Mouse (Mus musculus) ES-E14 (cell line): ENCODE data around the gene Zfp526.

Experiments used
- CHD2 ChIP-seq: IDR thresholded peaks from 2 replicates; pipeline ENCODE4 v1.6.1; 2014; ENCODE audit warnings: mild to moderate bottlenecking, low read depth, low read length, inconsistent platforms
- HCFC1 ChIP-seq: IDR thresholded peaks from 2 replicates; pipeline ENCODE4 v1.6.1; 2012; ENCODE audit warnings: low read length, inconsistent platforms, borderline replicate concordance; ENCODE audit not compliant: insufficient read depth
- MAFK ChIP-seq: IDR thresholded peaks from 2 replicates; pipeline ENCODE4 v1.6.1; 2014; ENCODE audit warnings: mild to moderate bottlenecking, low read depth, low read length, inconsistent platforms; ENCODE audit not compliant: insufficient read depth
- ZC3H11A ChIP-seq: IDR thresholded peaks from 2 replicates; pipeline ENCODE4 v1.6.1; 2012; ENCODE audit warnings: low read depth, mild to moderate bottlenecking, inconsistent platforms, low read length, borderline replicate concordance
- ZNF384 ChIP-seq: IDR thresholded peaks from 2 replicates; pipeline ENCODE4 v1.6.1; 2012; ENCODE audit warnings: low read depth, low read length, inconsistent platforms

GRCm38 (mm10) chr7:25263968-25264870 is 43.0 kb downstream of the Zfp526 start:
- TF ChIP-seq HCFC1 (no peak), ZC3H11A (no peak), MAFK (no peak), ZNF384 (no peak), CHD2 (0 out of 2 replicates have a peak, but pooled peaks have one; percentile 36)
